Mouse (Mus musculus) testis, postnatal 14 days (tissue): ENCODE measurements around the gene Dera.

Source experiments
- DNase-seq: peaks from one replicate; pipeline ENCODE4 v3.0.0; 2021; ENCODE audit warnings: low spot score

Dera gene

DNA sequence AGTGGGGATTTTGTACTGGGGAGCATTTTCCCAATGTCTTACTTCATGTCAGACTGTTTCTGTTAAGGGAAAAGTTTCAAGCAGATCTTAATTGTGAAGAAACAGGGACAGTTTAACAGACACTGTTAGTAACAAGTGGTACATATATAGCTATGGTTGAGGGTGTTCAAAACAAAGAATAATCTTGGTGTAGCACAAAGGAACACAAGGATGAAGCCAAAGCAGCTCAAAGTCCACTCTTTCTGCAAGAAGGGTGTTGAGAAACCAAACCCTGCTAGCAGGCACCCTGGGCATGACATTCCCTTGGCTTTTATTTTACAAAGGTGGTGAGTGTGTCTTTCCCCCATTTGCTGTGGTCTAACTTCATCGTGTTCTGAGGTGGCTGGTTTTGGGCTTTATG, 3.5 kb downstream of the Dera start:
- DNase-seq = no peak

DNA sequence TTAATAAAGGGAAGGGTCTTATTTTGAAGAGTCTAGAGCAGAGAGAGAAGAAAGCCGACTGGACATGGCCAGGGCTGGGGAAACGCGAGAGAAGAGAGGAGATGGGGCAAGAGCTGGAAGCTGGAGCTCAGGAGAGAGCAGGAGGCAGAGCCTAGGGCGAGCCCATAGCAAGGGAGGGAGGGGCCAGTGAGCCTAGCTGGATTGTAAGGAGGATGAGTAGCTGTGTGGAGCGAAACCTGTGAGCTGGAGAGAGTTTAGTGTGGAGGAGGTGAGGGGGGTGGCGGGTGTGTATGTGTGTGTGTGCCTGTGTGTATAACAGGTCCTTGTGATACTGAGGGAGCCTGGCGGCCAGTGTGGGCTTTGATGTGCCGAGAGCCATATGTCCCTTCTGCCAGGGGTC, 5.3 kb downstream of the Dera start:
- DNase-seq = no peak

DNA sequence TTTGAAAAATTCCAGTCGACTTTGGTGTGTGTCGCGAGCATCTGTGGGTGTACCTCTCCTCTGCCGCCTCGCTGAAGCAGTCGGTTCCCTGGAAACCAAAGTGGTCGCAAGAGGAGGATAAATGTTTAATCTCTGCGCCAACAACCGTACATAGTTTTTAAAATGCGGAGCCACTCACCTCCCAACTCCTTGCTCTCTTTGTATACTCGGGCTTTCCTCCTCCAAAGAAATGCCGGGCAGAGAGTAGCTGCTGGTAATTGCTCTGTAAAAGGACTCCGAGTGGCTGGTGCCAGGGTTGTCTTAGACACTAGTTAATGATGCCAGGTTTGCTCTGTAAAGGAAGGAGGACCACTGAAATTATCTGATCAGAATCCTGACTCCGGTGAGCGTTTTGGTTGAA, 6.6 kb downstream of the Dera start:
- no peak for DNase-seq

DNA sequence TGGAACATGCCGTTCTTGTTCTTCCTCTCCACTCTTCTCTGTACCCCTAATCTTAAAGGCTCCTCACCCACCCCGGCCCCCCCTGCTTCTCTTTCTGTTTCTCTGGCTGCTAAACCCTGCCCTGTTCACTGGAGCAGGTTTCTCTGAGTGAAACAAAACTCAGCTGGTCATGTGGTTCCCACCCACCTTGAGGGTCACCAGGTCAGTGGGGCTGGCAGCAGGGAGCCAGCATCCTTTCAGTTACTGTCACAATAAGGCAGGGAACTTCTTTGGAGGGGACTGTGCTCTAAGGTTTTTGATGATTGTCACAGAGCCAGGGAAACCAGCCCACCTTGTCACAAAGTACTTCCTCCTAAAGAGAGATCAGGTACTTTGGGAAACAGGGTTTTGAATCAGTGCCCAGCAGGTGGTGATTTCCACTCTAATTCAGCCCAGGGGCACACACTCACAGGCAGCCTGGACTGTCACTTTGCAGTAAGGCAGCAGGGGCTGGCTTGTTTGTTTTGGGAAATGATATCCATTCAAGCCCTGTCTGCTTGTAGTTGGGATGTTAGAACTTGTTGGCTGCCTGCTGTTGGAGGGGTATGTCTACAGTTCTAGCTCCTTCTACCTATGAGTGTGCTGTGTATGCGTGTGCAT, 10.3 kb downstream of the Dera start:
- DNase-seq = no peak

DNA sequence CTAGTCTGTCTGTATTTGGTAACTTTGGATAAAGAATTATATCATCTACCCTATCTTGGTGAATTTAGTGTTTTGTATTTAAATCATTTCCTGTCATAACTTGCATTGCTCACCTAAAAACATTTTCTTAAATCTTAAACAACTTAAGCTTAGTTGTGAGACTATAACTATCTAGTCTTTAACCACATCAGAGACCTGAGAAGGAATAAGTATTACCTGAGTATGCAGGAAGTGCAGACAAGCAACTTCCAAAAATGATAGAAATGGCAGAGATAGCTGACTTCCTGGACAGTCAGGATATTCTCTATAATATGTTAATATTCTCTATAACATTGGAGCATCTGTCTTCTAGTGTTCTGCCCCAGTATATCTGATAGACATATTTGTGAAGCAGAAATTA, 11.8 kb downstream of the Dera start:
- no peak for DNase-seq

DNA sequence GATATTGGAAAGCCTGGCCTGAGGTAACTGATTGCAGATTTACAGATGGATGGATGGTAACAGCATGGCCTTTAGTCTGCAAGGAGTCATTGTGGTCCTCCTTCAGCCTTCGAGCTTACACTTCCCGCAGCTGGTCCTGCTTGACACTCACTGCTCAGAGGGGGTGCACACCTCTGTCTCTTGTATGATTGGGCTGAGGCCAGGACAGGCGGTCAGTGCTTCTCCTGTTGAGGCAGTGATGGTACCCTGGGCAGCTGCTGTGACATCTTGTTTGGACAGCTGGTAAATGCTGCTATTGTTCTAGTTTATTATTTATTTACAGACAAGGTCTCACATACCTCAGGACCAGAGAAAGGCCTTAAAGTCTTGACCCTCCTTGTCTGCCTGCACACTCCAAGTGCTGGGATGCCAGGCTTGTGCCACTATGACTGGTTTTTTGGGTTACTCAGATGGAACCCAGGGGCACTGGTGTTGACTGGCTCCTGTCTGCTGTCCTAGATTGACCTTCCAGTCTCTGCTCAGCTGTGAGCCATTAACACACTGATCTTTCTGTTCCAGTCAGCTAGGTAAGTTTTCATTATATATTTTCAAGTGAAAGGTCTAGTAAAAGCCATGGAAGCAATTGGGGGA, 17.4 kb downstream of the Dera start:
- no peak for DNase-seq

DNA sequence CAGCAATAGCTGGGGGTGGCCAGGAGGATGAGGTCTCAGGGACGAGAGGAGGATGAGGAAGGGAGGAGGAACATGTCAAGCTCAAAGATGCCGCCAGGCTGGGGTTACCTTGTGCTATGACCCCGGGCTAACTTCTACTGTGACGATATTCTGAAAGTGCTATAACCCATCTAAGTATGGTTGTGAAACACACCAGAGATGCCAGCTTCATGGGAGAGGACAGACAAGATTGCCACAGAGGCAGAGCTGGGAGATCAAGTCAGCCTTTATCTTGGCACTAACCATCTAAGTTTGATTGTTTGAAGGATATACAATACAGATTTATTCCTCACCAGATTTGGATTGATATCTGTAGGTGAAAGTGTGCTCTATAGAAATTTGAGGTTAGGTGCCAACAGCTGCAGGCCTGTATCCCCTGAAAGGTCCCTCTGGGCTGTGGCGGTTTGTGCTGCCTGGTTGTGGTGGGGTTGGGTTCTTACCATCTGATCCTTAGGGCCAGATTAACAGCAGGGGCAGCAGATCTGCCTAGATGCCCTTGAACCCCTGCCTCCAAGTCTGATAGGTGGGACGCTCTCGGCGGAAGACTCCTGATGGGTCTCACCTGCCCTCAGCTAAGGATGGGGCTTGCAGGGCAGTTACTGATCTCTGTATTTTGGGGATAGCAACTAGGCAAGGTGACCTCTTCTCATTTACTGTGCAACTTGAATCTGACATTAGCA, 18.7 kb downstream of the Dera start:
- DNase-seq = no peak

DNA sequence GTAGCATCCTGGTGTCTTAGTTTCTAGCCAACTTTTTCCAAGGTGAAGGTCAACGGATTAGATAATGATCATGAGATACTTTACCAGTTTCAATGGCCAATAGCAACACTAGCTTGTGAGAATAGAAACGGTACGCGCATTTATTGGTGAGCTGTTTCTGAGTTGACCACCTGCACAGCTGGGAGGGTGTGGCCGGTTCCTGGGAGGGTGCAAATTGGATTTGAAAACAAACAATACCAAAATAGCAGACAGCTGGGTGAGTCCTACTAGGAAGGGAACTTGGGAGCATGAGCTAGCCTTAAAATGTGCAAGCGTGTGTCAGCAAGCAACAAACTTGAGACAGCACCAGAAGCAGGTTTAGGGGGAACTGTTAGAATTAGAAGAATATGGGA, 19.3 kb downstream of the Dera start:
- no peak for DNase-seq

DNA sequence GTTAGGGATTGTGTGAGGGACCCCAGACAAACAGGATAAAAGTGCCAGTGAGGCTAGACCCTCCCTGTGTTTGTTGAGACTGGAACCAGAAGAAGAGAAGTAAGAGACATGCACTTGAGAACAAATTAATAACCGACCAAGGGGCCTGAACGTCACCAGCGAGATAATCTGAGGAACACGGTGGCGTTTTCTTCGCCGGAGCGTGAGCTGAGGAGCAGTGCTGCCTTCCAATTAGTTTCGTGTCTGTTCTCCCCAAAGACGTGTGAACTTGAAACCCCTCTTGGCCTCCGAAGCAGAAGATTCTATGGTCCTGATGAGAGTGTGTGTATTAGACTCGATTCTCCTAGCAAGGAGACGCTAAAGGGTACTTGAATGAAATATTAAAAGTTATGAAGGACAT, 19.8 kb downstream of the Dera start:
- no peak for DNase-seq

DNA sequence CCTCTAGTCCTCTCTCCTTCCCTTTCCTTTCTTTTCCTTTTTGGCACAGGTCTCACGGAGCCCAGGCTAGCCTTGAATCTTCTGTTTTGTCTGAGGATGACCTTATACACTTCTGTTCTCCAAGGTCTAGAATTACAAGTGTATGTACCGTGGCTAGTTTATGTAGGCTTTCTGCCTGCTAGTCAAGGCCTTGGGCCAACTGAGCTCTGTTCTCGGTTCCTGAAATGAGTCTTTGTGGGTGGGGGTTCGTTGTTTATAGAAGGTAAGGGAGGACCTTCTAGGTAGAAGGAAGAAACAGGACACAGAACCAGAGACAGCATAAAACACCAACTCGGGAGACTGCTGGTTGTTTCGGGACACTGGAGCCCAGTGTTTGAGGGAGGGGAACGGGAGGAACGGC, 20.8 kb downstream of the Dera start:
- DNase-seq = no peak

DNA sequence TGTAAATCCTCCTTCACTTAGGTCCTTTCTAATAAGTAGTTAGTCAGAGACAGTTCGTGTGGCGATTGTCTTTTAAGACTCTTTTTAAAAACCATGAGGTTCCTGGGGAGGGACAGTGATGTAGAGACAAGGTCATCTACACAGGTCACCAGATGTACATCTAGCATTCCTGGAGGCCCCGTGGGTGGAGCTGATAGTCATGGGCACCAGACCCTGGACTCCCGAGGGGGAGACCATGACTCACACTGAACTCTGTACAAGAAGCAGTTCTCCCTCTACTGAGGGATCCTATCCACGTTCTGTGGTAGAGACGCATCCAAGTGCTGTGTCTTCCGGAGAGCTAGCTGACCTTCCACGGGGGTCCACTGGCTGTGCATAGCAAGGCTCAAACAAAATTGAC, 22.6 kb downstream of the Dera start:
- DNase-seq = no peak

DNA sequence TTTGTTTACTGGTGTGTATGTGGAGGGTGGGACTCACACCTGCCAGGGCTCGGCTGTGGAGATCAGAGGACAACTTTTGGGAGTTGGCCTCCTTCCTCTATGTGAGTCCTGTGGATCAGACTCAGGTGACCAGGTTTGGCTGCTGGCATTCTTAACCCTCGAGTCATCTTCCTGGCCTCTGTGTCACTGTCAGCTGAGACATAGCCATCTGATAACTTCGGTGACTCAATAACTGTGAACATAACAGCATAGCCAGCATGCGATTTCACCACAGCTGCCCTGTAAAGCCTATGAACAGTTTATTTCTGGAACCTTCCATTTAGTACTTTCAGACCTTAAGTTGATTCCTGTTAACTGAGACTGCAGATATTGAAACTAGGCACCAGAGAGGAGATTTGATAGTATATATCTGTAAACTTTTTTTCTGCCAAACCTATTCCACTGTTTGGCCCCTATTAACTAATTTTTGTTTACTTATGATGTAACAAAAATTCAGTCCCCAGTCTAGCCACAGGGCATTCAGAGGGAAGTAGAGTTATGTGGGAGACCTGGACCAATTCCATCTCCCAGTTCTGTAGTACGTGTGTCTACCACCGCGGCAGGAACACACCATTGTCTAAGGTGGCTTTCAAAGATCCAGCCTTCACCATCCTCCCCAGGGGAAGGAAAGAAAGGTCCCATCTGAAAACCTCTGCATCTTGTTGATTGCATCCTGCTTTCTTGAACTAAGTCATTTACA, 29.7 kb downstream of the Dera start:
- DNase-seq = no peak

DNA sequence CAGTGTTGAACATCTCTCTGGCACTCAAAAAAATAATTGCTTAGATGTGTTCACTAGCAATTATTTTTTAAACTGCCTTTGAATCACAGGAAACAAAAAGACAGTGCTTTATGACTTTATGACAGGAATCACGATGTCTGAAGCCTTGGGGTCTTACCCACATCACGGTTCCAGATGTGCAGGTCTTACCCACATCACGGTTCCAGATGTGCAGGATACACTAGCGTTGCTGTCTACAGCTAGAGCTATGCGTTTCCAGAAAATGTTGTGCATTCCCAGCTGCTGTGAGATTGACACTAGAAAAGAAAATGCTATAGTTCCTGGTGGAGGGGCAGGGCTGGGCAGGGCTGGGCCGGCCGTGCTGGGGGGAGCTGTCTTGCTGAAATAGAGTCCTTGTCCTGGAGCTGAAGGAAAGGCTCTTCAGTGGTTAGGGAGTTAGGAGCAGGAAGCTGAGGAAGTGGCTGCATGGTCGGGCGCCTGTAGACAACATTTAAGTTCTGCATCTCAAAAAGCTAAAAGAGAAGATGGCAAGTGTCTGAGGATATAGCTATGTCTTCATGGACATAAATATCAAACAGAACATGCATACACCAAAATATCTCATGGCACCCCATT, 34.7 kb downstream of the Dera start:
- DNase-seq = no peak

DNA sequence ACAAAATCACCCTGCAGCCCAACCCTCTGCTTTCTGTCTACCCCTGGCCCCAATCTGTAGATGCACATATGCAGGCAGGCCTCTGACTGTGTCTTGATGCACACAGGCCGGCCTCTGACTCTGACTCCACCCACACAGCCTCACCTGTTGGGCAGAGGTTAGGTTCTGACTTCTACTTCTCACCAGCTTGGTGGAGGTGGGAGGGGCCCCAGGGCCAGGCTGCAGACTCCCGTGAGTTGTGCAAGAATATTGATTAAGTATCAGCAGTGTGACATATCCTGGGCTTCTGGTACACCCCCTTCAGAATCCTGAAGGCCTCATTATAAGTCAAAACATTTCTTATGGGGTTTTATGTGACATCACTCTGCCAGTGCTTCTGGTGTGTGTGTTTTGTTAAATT, 35.3 kb downstream of the Dera start:
- DNase-seq = no peak

DNA sequence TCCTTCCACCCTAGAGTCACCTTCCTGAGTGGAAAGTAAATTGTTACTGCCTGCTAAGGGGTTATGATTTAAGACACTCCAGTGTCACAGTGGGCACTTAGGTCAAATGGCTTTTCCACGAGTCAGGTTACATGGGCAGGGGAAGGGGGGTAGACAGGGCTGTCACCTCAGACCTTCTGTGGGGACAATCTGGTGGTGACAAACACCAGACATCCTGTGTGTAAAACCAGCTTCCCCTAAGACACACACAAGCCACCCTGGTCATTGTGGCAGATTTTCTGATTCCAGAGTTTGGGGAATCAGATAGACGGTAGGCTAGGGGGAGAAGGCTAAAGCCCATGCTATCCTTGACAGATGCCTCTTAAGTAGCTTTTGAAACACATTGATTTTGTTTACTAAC, 41.1 kb downstream of the Dera start:
- no peak for DNase-seq

DNA sequence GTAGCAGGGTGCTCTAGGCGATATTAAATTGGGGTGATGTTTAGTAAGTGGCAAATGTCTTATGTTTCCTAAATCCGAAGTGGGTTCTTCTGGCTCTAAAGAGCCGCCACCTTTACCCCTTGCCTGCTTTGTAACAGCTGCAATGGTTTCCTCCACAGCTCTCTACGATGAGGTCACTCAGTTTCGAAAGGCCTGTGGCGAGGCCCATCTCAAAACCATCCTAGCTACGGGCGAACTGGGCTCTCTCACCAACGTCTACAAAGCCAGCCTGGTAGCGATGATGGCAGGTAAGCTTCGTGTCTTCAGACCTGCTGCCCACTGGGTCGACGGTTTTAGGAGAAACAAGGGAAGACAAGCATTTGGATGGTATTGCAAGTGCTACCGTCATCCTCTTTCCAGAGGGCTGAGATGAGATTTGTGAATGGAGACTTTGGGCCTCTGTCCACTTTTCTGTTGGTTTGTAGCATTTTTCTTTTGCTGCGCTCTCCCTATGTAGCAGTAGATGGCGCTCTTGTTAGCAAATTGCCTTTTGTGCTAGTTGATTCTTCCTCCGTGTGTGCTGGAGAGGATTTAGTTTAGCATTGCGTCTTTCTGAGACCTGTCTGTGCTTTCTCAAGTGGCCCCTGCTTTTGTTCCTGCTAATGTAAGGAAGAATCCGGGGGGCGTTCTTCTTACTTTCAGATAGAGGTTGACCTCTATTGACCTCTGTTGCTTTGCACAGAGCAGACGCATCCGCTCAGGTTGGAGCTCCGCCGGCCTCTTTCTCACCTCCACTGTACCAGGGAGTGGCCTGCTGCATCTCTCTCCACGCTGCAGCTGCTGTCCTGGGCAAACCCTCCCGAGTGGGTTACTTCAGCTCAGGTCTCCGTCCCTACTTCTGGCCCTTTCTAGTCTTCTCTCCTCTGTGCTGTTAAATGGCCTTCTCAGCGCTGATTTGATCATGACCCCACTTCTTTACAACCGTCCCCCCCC, 42.5 kb downstream of the Dera start:
- no peak for DNase-seq

DNA sequence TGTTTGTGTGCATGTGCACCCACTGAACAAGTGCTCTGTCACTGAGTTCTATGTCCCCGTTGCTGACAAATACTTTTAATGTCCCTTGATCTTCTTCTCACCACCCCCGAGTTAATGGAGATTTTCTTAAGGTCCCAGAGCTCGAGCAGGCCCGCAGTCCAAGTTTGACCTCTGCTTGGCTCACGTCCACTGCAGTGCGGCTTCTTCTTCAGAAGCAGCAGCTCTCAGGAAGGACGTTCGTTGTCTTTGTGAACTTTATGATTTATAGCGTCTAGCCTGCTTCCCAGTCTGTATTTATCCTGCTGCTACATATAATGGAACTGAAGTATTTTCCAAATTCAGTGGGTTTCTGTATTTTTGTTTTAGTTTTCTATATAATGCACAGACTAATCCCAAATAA, 44.9 kb downstream of the Dera start:
- DNase-seq = no peak

DNA sequence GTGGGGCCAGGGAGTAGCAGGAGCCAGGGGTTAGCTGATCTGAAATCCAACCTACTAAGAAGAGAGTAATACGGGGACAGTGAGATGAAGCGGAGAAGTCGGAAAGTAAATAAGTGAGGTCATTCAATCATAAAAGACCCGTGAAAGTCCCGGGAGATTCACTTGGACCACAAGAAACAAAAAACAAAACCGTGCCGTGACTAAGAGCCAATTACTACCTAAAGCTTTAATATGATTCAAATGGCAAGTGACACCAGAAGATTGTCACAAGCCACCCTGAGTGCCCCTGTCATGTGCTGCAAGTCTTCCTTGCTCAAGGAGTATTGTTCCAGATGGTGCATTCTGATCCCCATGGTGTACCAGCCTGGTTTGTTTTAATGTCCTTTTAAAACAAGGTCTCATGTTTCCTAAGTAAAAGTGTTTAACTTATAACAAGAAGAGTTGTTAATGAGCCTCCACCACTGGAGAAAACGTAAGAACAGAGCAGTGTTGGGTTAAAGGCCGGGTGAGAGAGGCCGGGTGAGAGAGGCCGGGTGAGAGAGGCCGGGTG, 49.2 kb downstream of the Dera start:
- DNase-seq = no peak

DNA sequence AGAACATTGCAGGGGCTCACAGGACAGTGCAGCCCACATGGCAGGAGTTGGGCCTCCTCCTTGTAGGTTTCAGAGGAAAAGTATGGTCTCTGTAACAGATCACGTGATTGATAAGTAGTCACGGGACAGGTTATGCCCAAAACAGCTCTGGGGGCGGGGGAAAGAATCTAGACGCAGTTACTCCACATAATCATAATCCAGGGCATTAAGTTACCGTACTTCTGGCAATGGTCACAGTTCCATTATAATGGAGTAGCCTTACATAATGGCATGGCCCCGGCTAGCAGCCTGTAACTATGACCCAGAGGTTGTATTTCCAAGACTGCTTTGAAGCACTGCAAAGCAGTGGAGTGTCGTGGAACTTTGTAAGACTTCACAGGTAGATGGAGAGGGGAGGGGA, 49.8 kb downstream of the Dera start:
- DNase-seq = no peak

DNA sequence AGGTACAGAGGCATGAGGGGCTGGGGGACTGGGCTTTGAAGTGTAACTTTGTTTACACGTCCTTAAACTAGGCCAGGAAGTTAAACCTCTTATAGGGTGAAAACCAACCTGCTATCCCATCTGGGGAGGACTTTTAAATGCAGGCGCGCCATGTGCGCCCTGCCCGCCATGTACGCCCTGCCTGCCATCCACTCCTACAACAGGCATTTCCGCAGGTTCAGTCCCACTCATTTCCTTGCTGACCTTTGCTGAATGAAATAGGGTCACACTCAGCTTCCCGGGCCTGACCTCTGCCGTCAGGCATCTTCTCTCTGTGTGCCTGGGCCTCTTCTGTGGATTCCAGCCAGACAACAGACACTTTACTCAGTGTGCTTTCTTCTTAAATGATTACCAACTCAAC, 50.3 kb downstream of the Dera start:
- DNase-seq = no peak

DNA sequence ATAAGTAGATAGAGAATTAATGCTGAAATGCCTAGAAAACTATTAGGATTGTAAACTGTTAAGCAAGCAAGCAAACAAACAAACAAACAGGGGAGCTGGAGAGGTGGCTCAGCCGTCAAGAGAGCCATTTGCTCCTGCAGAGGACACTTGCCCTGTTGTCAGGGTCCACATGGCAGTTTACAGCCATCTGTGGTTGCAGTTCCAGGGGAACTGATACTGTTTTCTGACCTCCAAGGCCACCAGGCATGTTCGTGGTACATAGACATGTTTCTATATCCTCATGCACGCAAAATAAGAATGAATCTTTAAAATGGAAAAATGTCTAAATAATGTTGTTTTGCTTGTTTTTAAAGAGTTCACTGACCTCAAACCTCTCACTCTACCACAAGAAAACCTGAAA, 52.0 kb downstream of the Dera start:
- no peak for DNase-seq
